Mouse (Mus musculus) layer of hippocampus, adult 9-11 months (tissue): ENCODE data around the gene Cabp7.
A peak's percentile ranks its signal among the peaks of the same experiment; 100 is the strongest.

Experiments used
- DNase-seq: peaks from one replicate; pipeline ENCODE4 v3.0.0; 2022

Cabp7 gene

DNA sequence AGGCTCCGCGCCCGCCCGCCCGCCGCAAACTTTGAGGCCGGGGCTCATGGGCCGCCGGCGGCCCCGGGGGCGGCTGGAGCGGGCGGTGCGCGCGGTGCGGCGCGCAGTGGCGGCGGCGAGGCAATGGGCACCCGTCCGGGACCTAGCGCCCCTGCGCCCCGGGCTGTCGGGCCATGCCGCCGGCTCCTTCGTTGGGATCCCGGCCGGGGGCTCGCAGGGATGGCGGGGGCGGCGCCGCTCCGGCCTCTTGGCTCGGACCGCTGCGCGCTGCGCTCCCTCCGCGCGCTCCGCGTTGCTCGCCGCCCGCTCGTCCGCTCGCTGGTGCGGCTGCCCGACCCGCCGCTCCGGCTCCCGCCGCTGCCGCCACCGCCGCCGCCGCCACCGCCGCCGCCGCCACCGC is at the start of gene Cabp7:
Gene Cabp7 (minus strand): TSS at position 46 of the 400 bp plus-strand sequence.
- DNase-seq = no peak

DNA sequence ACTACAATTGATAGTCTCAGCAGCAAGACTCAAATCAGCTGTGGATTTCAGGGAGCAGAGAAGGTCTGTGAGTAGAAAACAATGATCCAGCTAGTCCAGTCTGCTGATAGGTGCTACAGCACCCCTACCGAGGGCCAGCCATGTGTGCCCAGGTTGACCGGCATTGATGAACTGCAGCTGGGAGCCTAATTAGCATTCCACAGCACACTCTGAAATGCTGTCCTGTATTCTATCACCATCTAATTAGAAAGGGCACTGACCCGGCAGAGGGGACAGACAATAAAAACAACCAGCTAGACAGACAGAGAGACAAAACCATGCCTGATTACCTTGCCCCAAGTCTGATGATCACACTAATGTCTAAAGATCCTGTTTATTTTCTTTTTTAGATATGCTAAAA is 46.4 kb upstream of the Cabp7 start:
- no peak for DNase-seq

DNA sequence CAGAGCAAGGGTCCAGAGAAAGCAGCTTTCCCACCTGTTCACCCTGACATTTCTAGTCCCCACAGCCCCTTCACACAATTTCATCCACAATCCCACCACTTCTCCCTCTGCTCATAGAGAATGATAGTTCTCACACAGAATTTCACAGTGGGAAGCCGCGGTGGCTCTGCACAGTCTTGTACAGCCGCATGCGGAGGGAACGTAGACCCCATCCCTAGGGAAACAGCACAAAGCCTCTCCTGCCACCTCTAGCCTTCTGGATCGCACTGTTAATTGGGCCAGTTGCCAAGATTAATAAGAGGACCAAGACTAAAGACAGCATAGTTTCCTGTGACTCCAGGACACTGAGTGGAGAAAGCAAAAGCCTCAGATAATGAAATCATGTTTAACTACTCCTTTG is 45.0 kb upstream of the Cabp7 start:
- DNase-seq = no peak

DNA sequence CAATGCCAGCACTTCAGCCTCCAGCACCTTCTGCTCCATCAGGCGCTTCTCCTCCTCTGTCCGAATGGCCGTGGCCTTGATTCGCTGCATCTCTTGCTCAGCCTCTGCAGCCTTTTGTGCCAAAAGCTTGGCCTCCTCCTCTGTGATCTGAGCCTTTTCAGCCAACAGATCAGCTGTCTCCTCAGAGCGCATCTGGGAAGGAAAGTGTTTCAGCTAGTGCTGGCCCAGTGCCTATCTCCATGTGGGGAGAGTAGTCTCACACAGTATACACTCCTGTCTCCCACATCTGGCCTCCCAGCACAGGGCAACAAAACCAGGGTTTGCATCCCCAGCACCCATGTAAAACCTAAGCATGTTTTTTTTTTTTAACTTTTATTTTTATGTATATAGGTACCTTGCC is 43.1 kb upstream of the Cabp7 start:
- DNase-seq = no peak

DNA sequence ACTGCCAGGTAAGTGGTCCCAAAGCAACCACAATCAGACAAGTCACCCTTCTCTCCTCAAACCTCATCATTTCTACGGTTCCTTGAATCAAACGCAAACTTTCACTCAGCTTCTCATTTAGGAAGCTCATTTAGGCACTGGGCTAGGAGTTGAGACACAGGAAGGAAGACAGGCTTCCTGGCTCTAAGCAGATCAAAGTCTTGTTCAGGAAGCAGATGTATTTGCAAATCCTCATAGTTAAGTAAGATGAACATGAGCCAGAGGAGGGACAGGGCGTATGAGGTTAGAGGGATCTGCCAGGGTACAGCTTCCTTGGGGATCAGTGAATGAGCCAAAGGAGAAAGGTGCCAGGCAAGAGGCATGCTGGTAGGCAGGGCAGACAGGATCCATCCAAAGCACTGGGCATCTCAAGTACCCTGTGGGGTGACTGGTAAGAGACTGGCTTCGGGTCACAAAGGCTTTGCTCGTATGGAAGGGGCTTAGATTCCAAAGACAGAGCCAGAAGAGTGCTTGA is 38.1 kb upstream of the Cabp7 start:
- DNase-seq = no peak

DNA sequence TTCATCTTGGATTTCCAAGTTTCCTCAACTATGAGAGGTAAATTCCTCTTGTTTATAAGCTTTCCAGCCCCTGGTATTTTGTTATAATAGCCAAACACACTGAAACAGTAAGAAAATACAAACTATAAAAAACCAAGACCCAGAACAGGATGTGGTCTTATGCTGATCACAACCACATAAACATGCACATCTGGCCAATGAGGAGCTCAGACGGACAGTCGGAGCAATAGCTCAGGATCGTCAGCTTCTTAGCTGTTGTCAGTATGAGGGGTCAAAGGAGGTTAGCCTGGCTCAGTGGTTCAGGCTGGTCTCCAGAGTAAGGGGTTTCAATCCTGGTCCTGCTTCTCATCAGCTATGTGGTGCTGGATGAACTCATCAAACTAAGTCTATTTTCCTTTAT is 36.5 kb upstream of the Cabp7 start:
- DNase-seq = no peak

DNA sequence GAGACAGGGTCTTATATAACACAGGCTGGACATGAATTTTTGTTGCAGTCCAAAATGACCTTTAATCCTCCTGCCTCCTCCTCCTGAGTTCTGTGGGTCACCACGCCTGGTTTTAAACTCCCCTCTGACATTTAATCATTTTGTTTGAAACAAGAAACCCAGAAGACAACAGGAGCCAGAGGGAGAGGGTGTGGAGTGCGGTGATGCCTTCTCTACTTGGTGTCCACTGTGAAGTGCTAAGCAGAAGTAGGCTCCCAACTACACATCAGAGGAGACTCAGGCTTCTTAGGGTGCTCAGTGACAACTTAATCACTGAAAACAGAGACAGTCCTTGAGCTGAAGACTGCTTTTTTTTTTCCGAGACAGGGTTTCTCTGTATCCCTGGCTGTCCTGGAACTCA is 34.3 kb upstream of the Cabp7 start:
- DNase-seq = no peak

DNA sequence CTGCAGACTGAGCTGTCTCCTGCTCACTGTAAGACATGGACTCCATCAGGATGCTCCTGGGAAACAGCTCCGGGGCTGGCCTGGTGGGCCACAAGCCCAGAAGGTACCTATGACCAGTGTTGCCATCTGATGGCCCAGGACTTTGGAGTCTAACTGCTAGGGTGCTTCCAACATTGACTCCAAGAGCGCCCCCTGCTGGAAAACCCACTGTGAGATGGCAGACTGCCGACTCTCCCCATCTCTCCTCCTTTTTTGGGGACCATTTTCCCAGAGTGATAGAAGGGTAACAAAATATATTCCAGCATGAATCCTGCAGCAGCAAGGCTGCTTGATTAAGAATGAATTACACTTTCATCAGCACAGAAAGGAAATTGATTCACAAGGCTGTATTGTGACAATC is 26.3 kb upstream of the Cabp7 start:
- DNase-seq = peak; percentile 67

DNA sequence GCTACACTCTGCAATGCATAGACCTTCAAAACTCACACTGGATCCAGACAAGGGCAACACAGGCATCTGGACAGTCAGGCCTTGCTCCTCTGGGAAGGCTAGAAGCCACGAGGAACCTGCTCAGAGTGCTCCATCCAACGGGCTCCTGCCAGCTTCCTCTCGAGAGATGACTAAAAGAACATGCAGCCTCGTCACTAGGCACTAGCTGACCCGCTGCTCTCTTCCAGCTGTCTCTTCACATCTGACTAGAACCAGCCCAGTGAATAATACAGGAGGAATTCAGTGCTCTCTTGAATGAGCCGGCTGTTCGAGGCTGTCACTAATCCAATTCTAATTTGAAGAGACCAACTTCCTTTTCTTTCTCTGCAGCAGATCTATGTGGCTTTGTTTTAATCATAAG is 25.2 kb upstream of the Cabp7 start:
- DNase-seq = peak; percentile 31

DNA sequence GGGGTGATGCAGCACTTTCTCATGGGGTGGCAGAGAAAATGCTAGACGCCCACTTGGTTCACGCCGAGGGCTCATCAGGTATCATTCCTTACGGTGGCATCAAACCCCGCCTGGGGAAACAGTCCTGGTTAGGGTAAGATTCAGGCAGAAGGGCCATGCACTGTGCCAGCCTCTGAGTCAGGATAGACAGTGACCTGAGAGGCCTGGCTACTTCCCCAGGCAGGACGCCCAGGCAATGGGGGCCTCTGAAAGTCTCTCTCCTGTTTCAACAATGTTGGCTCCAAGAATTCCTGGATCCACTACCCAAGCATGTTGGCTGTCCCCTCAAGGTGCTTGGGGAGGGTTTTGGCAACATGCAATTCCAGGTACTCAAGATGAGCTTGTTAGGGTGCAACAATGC is 23.3 kb upstream of the Cabp7 start:
- DNase-seq = no peak

DNA sequence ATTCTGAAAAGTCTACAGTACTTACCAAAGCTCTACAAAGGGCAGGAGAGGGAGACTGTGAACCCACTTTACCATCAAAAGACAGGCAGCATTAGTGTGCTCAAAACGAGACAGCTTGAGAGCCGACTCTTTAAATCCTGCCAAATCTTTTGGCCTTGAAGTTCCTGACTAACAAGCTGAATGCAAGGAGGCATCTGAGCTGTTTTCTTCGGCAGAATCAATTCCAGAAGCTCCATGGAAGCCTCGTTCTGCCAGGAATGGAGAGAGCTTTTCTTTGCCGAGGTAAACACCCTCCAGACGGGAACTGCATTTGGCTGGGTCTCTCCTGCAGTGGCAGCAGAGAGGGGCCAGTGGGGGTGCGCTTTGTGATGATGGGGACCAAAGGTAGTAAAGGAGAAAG is 22.7 kb upstream of the Cabp7 start:
- DNase-seq = peak; percentile 35

DNA sequence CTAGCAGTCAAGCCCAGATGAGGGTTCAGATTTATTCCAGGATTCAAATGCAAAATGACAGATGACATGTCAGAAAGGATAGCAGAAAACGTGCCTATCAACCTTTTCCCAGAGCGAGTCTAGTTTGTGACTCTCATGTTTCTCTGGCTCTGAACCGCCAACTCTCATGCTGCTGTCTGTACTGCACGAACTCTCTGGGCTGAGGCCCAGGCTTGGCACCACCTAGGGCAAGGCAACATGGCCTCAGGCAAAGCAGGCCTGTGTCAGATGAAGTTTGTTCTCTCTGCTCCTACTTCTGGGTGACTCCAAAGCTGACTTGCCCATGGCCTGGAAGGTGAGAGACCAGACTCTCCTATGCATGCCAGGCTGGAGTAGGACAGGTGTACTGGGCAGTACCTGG is 21.8 kb upstream of the Cabp7 start:
- DNase-seq = no peak

DNA sequence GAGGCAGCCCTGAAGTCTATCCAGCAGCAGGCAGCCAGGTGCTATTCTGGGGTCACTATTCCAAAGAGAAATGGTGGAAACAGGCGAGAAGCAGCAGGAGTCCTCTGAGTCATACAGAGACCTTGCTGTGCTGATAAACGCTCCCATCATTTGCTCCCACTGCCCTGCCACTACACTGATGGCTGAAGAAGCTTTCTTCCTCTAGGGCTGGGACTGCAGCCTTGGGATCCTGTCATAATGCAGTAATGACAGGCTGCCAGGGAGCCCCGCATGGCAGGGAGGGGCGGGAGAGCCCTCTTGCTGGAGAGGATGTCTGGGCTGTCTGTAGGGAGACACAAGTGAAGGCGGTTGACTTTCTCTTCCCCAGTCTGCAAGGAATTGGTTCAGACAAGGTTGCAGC is 17.9 kb upstream of the Cabp7 start:
- no peak for DNase-seq

DNA sequence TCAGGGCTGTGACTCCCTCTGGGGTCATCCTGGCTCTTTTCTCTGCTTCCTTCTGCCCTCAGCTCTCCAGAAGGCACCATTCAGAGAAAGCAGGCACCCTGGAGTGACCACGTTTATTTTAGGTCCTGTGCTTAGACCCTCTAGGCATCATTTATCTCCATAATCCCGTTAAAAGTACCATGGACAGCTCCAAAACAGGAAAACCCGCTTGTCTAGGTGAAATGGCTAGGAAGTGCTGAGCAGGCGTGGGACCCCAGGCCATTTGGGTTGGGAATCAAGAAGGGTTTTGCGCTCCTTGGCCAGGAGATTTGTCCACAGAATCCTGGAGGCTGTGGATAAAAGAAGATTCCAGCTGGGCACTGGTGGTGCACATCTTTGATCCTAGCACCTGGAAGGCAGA is 17.1 kb upstream of the Cabp7 start:
- DNase-seq = no peak

DNA sequence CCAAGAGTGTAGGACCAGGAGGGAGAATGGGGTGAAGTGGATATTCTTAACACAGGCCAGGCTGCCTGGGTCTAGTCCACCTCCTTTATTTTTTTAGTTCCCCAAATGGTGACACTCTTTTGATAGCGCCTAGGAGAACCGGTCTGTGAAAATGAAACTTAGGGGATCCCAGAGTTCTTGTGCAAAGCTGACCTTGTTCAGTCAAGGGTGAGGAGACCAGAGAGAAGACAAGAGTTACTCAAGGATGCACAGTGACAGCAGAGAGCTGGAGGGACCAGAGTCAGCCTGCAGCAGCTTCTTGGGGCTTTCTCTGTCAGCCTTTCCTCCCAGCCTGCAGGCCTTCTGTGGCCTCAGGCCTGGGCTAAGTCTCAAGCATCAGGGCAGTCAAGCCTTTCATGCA is 15.9 kb upstream of the Cabp7 start:
- DNase-seq = no peak

DNA sequence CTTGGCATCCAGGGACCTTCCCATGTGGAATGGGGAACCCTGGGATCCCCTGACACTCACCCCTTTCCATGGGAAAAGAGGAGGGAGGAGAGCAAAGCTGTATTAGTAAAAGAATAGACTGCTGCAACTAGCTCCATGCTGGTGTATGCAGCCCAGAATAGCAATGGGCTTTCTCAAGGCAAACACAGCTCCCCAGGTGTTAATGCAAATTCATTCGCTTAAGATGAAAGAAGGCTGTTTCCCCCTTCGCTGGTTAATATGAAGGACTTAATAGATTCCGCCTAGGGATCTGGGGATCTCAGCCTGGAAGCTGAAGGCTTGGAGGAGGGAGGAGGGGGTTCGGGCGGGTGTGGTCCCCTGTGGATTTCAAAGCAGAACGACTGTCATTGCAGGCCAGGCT is 15.4 kb upstream of the Cabp7 start:
- no peak for DNase-seq

DNA sequence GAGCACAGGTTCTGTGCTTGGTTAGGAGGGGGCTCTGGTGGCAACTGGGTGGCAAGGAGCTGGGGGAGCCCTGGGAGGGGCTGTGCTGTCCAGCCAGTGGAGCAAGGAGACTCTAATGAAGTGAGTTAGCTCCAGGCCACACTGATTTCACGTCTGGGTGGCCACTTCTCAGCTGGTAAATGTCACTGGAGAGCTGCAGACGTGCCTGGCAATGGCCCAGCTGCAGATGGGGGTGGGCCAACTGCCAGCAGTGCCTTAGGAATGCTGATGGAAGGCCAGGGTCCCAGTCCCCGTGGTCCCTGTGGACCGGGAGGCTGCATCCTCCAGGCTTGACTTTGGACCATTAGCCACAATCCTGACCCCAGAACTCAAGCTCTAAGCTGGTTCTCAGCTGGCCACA is 13.9 kb upstream of the Cabp7 start:
- DNase-seq = no peak

DNA sequence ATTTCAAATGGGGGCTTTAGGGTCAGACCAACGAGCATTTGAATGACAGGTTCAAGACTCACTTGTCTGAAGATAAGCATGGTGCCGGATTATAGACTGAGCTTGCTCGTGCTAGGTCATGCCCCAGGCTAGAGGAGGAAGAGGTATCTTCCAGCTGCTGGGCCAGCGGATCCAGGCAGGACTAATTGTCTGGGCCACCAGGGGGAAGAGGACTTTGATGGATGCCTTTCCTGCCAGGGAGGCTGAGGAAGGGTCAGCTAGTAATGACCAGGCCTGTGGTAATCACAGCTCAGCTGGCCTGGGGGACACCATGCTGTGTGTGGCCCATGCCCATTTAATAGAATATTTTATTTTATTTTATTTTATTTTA is 11.2 kb upstream of the Cabp7 start:
- DNase-seq = no peak

DNA sequence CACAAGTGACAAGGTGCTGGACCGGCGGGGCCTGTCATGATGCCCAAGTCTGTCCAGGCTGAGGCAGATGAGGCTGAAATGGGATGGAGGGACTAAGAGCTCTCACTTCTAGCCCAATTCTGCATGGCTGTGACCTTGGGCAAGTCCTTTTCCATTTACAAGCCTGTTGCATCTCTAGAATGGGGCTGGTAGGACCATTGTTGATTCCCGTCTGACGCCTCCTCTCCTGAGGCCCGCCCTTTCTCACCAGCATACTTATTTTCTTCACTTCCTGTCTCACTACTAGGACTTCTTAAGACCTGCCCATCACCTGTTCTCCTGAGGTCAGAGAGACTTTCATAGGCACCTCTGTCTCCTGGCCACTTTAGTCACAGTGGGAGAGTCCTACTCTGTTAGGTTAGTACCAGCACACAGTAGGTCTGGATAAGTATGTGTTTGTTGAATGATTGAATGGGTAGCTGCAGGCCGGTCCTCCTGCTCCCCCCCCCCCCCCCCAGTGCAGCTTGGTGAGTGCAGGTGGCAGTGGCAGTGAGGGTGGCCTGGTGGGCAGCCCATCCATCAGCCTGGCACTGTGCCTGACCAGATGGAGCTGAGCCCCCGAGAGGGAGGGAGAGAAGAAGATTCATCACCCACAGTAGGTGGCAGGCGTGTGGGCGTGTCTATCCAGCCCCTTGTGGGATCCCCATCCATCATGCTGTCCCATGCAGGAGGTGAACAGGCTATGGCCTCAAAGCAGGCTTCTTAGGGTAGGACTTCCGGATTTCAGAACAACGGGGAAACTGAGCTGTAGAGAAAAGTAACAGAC is 10.6 kb upstream of the Cabp7 start:
- no peak for DNase-seq

DNA sequence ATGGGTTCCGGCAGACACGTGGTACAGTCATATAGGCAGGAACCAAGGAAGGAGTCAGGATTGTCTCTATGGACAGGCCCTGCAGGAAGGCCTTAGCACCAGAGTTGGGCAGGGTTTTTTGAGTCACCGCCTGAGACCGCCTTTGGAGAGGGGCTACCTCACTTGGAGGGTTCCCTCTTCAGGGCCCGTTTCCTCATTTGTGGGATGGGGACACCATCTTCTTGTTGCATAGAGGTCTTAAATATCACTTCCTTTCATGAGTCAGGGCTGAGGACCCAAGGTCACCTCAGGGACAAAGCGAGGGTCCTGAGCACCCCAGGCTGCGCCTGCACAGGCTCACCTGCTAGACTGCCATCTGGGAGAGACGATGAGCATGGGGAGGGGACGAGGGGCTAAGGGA is 9.9 kb upstream of the Cabp7 start:
- DNase-seq = no peak

DNA sequence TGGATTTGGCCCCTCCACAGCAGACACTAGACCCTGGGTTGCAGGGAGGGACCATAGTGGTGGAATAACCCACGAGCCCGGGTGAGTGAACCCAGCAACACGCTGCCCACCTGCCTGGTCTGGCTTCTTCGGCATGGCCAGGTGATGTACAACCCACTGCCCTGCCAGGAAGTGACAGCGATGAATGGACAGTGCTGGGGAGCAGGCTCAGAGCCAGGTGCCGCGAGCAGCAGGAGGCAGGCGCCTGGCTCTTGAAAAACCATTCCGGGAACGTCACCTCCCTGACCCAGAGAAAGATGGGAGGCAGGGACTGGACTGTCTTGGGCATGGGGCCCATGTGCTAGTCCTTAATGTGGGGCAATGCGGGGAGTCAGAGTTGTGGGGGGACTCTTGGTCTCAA is 8.3 kb upstream of the Cabp7 start:
- no peak for DNase-seq

DNA sequence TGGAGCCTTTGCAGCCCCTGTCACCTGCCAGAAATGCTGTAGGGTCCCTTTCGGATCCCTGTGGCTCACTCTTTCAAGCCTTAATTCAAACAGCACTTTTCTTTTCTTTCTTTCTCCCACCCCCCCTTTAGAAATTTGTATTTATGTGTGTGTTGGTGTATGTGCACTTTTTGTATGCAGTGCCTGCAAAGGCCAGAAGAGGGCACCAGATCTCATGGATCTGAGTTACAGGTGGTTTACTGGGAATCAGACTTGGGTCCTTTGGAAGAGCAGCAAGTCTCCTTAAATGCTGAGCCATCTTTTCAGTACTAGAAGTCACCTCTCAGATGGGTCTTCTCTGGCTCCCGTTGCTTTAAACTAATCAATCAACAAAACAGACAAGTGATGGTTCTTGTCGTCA is 7.5 kb upstream of the Cabp7 start:
- no peak for DNase-seq

DNA sequence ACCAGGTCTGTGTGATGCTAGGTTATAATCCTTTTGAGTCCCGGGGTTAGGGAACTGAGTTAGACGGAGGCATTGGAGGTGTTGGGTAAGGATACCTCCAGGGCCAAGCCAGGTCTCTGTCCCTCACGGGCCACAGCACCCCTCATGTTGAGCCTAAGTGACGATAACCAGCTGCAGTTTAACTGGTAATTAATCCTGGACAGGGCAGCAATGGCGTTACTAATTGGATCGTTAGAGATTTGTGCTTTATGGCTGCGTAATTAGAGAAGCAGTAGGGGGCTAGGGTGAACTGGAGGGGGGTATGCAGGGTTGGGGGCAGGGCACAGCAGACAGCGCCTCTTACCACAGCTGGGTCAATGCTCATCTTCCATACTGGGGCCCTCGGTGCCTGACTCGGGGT is 6.3 kb upstream of the Cabp7 start:
- no peak for DNase-seq

DNA sequence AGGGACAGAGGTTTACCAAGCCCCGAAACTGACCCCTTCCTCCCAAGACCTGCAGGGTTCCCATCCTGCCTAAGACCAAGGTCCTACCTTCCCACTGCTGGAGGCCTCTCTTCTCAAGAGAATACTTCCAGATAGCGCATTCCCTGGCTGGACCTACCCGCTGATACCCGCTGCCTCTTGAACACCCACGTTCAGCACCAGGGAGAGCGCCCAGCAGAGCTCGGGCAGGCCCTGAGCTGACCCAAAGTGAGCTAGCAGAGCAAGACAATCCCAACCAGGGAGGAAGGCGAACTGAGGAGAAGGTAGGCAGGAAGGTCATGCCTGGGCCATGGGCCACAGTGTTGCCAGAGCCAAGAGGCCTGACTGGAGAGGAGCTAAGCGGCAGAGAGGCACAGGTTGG is 3.7 kb upstream of the Cabp7 start:
- DNase-seq = no peak

DNA sequence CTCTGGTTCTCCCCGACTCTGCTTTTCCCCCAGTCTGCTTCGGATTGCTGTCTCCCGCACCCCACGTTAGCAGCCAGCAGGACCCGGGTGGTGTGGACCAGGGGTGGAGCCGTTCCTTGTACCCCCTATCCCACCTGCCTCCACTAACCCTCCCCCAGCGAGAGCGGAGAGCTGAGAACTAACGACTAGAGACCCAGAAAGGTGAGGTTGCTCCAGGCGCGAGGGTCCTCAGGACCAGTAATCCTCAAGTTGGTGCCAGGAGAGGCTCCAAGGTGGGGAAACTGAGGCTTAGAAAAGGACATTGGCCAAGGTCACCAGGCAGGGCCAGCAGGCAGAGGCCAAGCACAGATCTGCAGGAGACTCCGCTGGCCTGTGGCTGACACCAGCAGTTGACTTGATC is 707 bp upstream of the Cabp7 start:
- DNase-seq = no peak
